Comparison of ENCODE assay signal across 19 mouse cellular contexts in genomic region chr12:13218101-13218514, GRCm38 (mm10). TPM values are rescaled to one million over a fixed set of nuclear protein-coding genes. Genes with fewer than 3 reads are reported as not detected.
DNase-seq lines count a peak whose midpoint lies in the region; ATAC-seq and TF ChIP-seq lines count a peak whose summit lies in the region.
"Had no signal": no experiment of that assay in that cellular context is flagged by ENCODE, and none has a peak within 500 bp of the region (broad histone marks: within the 10 kb centered on the region; RNA-seq: fewer than 3 reads in every experiment).

No protein-coding gene starts in this region.

- no peak for TF ChIP-seq EP300 in stomach, postnatal 0 days (optimal IDR thresholded peaks at IDR 0.05)

- no peak for TF ChIP-seq CTCF in stomach, postnatal 0 days (IDR thresholded peaks at IDR 0.05; ENCODE audit: low read depth)

- whole genome bisulfite sequencing in lung, embryonic 15.5 days, result 48% methylated on average over 8 of the region's 8 CpGs
- WGBS in liver, embryonic 12.5 days (ENCODE audit: insufficient replicate concordance), result 85% methylated on average over 8 of the region's 8 CpGs
- 63% methylated on average over 8 of the region's 8 CpGs for WGBS in stomach, postnatal 0 days

- no peak overlapping the region for H3K4me3 ChIP-seq in lung, embryonic 15.5 days
- H3K4me3 ChIP-seq in liver, embryonic 12.5 days, result no peak overlapping the region
- H3K4me3 ChIP-seq in stomach, postnatal 0 days (ENCODE audit: low read depth, low read length), result no peak overlapping the region
- H3K4me3 ChIP-seq: embryonic facial prominence, embryonic 10.5 days; heart, embryonic 15.5 days; midbrain, embryonic 13.5 days had no signal

- H3K4me1 ChIP-seq in lung, embryonic 15.5 days, result peaks cover 28% of the 10 kb centered on the region
- peaks cover 6% of the 10 kb centered on the region for H3K4me1 ChIP-seq in liver, embryonic 12.5 days
- no peaks in the 10 kb centered on the region for H3K4me1 ChIP-seq in stomach, postnatal 0 days (replicated peaks; ENCODE audit: control insufficient read depth, insufficient read depth)

- peaks cover 35% of the 10 kb centered on the region for H3K36me3 ChIP-seq in lung, embryonic 15.5 days
- H3K36me3 ChIP-seq in liver, embryonic 12.5 days, result peaks cover 37% of the 10 kb centered on the region
- peaks cover 5% of the 10 kb centered on the region; the same call in 1 of the 2 replicates for H3K36me3 ChIP-seq in stomach, postnatal 0 days (ENCODE audit: control insufficient read depth, insufficient read depth, low read length)

- H3K9ac ChIP-seq in lung, embryonic 15.5 days, result no peak overlapping the region
- H3K9ac ChIP-seq in liver, embryonic 12.5 days, result no peak overlapping the region
- no peak overlapping the region for H3K9ac ChIP-seq in stomach, postnatal 0 days (ENCODE audit: low read length)
- H3K9ac ChIP-seq: heart, embryonic 15.5 days; hindbrain, embryonic 14.5 days; midbrain, embryonic 13.5 days had no signal

- intact Hi-C loops in heart, postnatal 36 days (cut with DNase I), result loop anchor here (5.0 kb wide), 1 partner anchor 441 kb away; no protein-coding TSS in a partner anchor

- peak; percentile 37; the same call in 1 of the 2 replicates for ATAC-seq in lung, embryonic 15.5 days (ENCODE audit: borderline replicate concordance, extremely low read depth, low FRiP score, low TSS enrichment)
- peak; percentile 48 for ATAC-seq in liver, embryonic 12.5 days
- peak; percentile 76 for ATAC-seq in stomach, postnatal 0 days (ENCODE audit: low FRiP score, low TSS enrichment)
- ATAC-seq: midbrain, embryonic 13.5 days had no signal

- no peaks in the 10 kb centered on the region for H3K27me3 ChIP-seq in lung, embryonic 15.5 days
- no peaks in the 10 kb centered on the region for H3K27me3 ChIP-seq in liver, embryonic 12.5 days (replicated peaks)
- H3K27me3 ChIP-seq in stomach, postnatal 0 days (ENCODE audit: control insufficient read depth, insufficient read depth, low read length), result no peaks in the 10 kb centered on the region
- H3K27me3 ChIP-seq: CH12.LX; heart, embryonic 15.5 days; midbrain, embryonic 13.5 days had no signal

- H3K27ac ChIP-seq in lung, embryonic 15.5 days, result 0 out of 2 replicates have a peak overlapping the region, but pooled peaks have one; percentile 10
- H3K27ac ChIP-seq in liver, embryonic 12.5 days, result peak overlapping the region; percentile 46
- H3K27ac ChIP-seq in stomach, postnatal 0 days (replicated peaks), result peak overlapping the region; percentile 59
- H3K27ac ChIP-seq: embryonic facial prominence, embryonic 10.5 days; heart, embryonic 15.5 days; hindbrain, embryonic 14.5 days; midbrain, embryonic 13.5 days had no signal

- no peak overlapping the region for H3K4me2 ChIP-seq in lung, embryonic 15.5 days
- no peak overlapping the region for H3K4me2 ChIP-seq in liver, embryonic 12.5 days
- no peak overlapping the region for H3K4me2 ChIP-seq in stomach, postnatal 0 days (replicated peaks; ENCODE audit: low read depth)
- H3K4me2 ChIP-seq: heart, embryonic 15.5 days; hindbrain, embryonic 14.5 days; midbrain, embryonic 13.5 days had no signal

- DNase-seq in heart, adult 11 months, result peak; percentile 79
- DNase-seq in heart, postnatal 36 days, result no peak
- DNase-seq in lung, adult 18-20 months, result no peak
- peak; percentile 49 for DNase-seq in stomach, postnatal 0 days (ENCODE audit: low spot score)
- DNase-seq in natural killer cell, adult 2 months (ENCODE audit: low spot score in 2 of 2), result no peak
- DNase-seq in spleen, adult 18-20 months, result no peak
- DNase-seq: cerebellum, adult 18-20 months; gastrocnemius, postnatal 10 days; layer of hippocampus, adult 9-11 months; lung, postnatal 4 days; right cerebral cortex, postnatal 14 days; thymus, postnatal 36 days had no signal

- no peaks in the 10 kb centered on the region for H3K9me3 ChIP-seq in lung, embryonic 15.5 days
- no peaks in the 10 kb centered on the region for H3K9me3 ChIP-seq in liver, embryonic 12.5 days (replicated peaks)
- no peaks in the 10 kb centered on the region for H3K9me3 ChIP-seq in stomach, postnatal 0 days (ENCODE audit: control insufficient read depth, low read length)
- H3K9me3 ChIP-seq: embryonic facial prominence, embryonic 10.5 days; heart, embryonic 15.5 days; midbrain, embryonic 13.5 days had no signal

RNA-seq across cellular contexts. Expression of gene Ddx1, which starts 30.9 kb away (rescaled TPM):
- total RNA-seq in heart, postnatal 36 days (2021), result 10 to 100 TPM; 82.5 to 90.3 TPM
- polyA plus RNA-seq in lung, embryonic 15.5 days (2015; fragmentation: Nextera tagmentation; extraction: Ambion mirVana), result 141 and 142 TPM in 2 replicates
- polyA plus RNA-seq in liver, embryonic 12.5 days (2016; fragmentation: Nextera tagmentation; extraction: Ambion mirVana), result 104 and 108 TPM in 2 replicates
- 61.3 and 62.4 TPM in 2 replicates for polyA plus RNA-seq in stomach, postnatal 0 days (2015; fragmentation: Nextera tagmentation; extraction: Ambion mirVana)

RNA-seq across cellular contexts. Expression of gene Nbas, which starts 50.8 kb away (rescaled TPM):
- total RNA-seq in heart, postnatal 36 days (2021), result 10 to 100 TPM; 32.3 to 33.7 TPM
- polyA plus RNA-seq in lung, embryonic 15.5 days (2015; fragmentation: Nextera tagmentation; extraction: Ambion mirVana), result 12.2 and 13.3 TPM in 2 replicates
- 8.2 and 8.4 TPM in 2 replicates for polyA plus RNA-seq in liver, embryonic 12.5 days (2016; fragmentation: Nextera tagmentation; extraction: Ambion mirVana)
- 9.1 and 11.5 TPM in 2 replicates for polyA plus RNA-seq in stomach, postnatal 0 days (2015; fragmentation: Nextera tagmentation; extraction: Ambion mirVana)

Comparison
In these comparisons a context has a peak if more than half of its experiments do, and no peak if none do; other contexts are left out.
1. DNase-seq: peak in heart, adult 11 months (single experiment) and stomach, postnatal 0 days (single experiment); none in heart, postnatal 36 days (0 of 2), lung, adult 18-20 months (0 of 2), natural killer cell, adult 2 months (0 of 2) and spleen, adult 18-20 months (0 of 2).
2. Peak in every context shown above with its lines, with median percentiles within 50 percentile points of each other: ATAC-seq and H3K27ac ChIP-seq.